Mouse (Mus musculus) urinary bladder, postnatal 4 days (tissue): ENCODE data around the gene Btnl2.

Experiments used
- DNase-seq, 2 experiments: peaks; one replicate each; pipeline ENCODE4 v3.0.0; 2021 to 2022; ENCODE audit warnings: low spot score in 2 of 2

The Btnl2 gene

GRCm38 (mm10) chr17:34398711-34399393 lies 44.2 kb downstream of the Btnl2 start, which contains the start of gene BC051142:
BC051142 (plus strand) TSS chr17:34398820.
- peak; percentile 47 to 71 for DNase-seq

GRCm38 (mm10) chr17:34399394-34399715 lies 44.7 kb downstream of the Btnl2 start:
- no peak for DNase-seq

- DNase-seq: peak in 1 of 2 experiments; percentile 58
Measured at GRCm38 (mm10) chr17:34411117-34411516, 56.5 kb downstream of the Btnl2 start.
